Mouse (Mus musculus) gastrocnemius, postnatal 14 days (tissue): ENCODE results near the gene Abcc10. TPM values are rescaled to one million over a fixed set of nuclear protein-coding genes. Genes with fewer than 3 reads are reported as not detected.

Experiments
- DNase-seq: peaks from one replicate; pipeline ENCODE4 v3.0.0; 2021; ENCODE audit warnings: mixed read lengths
- intact Hi-C: fragments of 180-260 bp; cut with DNase I; formaldehyde crosslinking; loops from one replicate; pipeline ENCODE4 v1.15.1; 2025; ENCODE audit warnings: low total_unique reads
- total RNA-seq, 2 experiments: library from RNA; stranded (reverse); gene quantifications; 2 replicates each; pipeline ENCODE4 v1.2.3; 2021

Gene Abcc10
- total RNA-seq, 2 experiments from 2014 or later = 2.3 to 2.8 TPM

DNA sequence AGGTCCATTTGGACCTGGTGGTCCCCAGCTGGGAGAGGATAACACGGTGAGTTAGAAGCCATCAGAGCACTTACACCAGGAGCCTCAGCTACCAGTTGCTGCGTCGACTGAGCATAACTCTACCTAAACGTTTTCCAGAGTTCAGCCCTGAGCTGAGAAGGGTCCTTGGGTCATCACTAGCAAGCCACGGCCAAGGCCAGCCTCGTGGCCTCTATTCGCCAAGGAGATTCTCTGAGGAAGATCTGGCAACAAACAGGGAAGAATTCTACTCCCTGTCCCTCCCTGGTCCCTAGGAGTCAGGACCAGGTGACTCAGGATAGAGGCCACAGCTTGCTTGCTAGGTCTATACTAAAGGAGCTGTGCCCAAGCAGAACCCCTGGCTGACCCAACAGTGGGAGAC is 60.6 kb downstream of the Abcc10 start:
- no peak for DNase-seq
- intact Hi-C loops = loop anchor here (2.0 to 10.0 kb wide), 2 partner anchors 31 to 117 kb away; partner anchors contain the start of gene Zfp318

DNA sequence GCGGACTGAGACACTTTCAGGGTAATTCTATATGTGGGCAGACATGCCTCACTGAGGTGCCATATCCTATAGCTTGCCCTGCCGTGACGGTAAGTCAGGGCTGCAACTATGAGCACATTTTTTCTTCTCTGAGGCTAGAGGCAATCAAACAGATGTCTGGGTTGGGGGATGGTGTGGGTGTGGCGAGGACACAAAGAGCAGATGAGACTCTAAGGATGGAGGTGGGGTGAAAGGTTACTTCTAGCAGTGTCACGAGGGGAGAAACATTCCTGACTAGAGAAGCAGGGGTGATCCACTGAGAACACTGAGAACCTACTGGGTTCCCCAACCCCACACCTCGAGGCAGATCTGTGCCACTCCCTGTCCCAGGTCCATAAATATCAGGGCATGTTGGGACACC is 61.2 kb downstream of the Abcc10 start:
- DNase-seq = no peak
- intact Hi-C loops = loop anchor here (2.0 to 10.0 kb wide), 2 partner anchors 32 to 118 kb away; partner anchors contain the start of gene Zfp318

DNA sequence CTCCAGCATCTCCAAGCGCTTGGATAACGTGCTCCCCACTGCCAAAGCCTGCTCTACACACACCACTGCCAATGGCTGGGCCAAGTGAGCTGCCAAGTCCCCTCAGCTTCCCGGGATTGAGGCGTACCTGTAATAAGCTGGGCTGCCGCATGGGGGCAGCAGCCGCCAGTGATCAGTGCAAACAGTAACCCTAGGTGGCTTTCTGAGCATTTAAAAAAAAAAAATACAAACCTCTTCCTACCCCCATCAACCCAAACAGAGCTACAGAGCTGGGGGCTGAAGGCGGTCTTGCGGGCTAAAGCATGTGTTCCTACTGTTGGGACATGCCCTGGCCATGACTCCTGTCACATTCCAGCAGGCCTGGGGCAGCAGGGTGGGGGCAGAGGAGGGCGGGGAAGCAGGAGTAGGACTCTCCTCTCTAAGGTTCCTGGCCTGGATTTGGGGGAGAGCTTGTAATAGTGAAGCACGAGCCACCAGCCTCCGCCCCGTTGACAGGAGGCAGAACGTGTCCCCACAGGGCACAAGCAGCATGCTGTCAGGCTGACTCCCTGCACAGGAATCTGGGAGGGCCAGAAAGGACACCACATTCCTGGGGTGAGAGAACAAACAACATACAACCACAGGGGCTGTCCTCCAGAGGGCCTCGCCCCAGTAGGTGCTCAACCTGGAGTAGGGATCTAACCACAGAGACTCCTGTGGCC is 62.1 kb downstream of the Abcc10 start:
- peak; percentile 86 for DNase-seq
- intact Hi-C loops = loop anchor here (2.0 to 10.0 kb wide), 2 partner anchors 33 to 119 kb away; partner anchors contain the start of gene Zfp318

DNA sequence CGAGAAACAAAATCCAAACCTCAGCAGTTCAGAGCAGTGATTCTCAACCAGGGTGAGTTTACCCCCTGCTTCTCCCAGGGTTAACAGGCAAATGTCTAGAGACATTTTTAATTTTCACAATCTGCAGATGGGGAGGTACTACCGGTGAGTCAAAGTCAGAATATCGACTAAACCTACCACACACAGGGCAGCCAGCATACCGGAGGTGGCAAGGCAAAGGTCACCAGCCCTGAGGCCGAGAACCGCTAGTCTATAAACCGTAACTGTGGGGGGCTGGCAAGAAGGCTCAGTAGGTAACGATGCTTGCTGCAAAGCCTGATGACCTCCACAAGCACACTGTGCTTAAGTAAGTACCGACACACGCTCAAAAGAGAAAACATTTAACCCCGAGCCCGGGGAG is 62.6 kb downstream of the Abcc10 start:
- intact Hi-C loops = loop anchor here (10.0 kb wide), 1 partner anchor 119 kb away; the partner anchor contains the start of gene Zfp318
- no peak for DNase-seq

- no peak for DNase-seq
- intact Hi-C loops = loop anchor here (10.0 kb wide), 1 partner anchor 123 kb away; the partner anchor contains the start of gene Zfp318
Observed at GRCm38 (mm10) chr17:46262201-46262694, 65.9 kb downstream of the Abcc10 start.

GRCm38 (mm10) chr17:46259675-46260074 is 68.5 kb downstream of the Abcc10 start:
- no peak for DNase-seq
- intact Hi-C loops = loop anchor here (10.0 kb wide), 1 partner anchor 125 kb away; the partner anchor contains the start of gene Zfp318

GRCm38 (mm10) chr17:46258279-46259053 is 69.7 kb downstream of the Abcc10 start:
- intact Hi-C loops = no loop called here
- DNase-seq = no peak

DNA sequence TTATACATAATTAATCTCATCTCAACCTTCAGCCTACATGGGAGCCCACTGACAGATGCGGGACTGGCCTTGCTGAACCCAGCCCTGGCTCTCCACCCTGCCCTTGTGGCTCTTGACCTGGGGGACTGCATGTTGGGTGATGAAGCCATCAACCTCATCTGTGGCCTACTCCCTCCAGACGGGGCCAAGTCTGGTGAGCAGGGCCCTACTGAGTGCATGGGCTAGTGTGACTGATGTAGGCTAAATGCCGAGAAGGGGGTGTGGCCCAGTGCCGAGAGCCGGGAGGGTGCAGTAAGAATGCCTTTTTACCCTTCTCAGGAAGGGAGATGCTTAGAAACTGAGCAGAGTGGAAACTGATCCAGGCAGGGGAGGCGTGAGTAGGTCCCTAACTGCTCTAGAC is 73.0 kb downstream of the Abcc10 start:
- intact Hi-C loops = no loop called here
- DNase-seq = no peak

DNA sequence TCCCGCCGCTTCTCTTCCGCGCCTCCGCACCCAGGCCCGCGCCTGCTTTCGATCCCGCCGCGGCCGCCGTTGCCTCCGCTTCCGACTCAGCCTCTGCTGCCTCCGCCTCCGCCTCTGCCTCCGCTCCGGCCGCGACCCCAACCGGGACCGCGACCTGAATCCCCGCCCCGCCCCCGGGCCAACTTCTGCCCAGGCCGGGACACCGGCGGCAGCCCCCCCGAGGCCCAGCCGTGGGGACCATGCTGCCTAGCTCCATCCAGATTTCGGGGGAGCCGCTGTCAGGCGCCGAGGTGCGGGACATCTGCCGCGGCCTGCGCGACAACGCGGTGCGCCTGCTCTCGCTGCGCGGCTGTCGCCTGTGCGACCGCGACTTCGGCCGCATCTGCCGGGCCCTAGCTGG is 74.0 kb downstream of the Abcc10 start:
- intact Hi-C loops = no loop called here
- no peak for DNase-seq

DNA sequence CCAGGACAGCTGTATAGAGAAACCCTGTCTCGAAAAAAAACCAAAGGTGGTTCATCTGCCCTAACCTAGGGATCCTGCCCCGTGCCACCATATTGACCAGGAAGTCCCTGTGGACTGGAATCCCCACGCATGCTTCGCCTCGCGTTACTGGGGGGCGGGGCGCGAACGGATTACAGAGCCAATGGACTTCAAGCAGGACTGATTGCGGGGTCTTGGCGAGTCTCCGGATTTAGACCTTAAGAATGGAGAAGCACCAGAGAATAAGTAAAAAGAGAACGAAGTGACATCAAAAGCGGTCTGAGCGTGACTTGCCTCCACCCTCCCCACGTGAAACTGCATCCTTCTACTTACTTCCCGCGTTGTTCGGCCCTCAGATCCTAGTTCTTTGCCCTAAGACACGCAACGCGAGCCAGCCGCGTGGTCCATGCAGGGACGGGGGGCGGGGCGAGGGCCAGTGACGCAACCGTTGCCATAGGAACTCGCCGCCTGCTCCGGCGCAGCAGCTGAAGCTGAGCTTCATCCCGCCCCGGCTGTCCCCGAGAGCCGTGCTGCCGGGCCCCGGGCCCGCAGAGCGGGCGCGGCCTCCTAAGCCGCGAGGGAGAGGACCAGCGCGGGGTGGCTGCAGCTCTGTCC is 74.6 kb downstream of the Abcc10 start, which contains the start of gene Lrrc73:
Gene Lrrc73 (plus strand): TSS at position 80 of the 633 bp plus-strand sequence.
- intact Hi-C loops = no loop called here
- DNase-seq = peak; percentile 91

Other genes starting within 250 kb of the Abcc10 start
- 10 to 100 TPM; 61.3 to 61.8 TPM for gene Mrps18a, start 217.4 kb downstream of the Abcc10 start, total RNA-seq
- under 1 TPM; 0.43 to 0.66 TPM for gene Rsph9, start 184.1 kb downstream of the Abcc10 start, total RNA-seq
- gene Mad2l1bp, start 174.8 kb downstream of the Abcc10 start, total RNA-seq = 10 to 100 TPM; 14.6 to 15.6 TPM
- gene Gtpbp2, start 167.3 kb downstream of the Abcc10 start, total RNA-seq = 10 to 100 TPM; 45.4 to 56.3 TPM
- 10 to 100 TPM; 11.2 to 13.5 TPM for gene Polh, start 125.7 kb downstream of the Abcc10 start, total RNA-seq
- 10 to 100 TPM; 11.5 to 12.6 TPM for gene Xpo5, start 125.6 kb downstream of the Abcc10 start, total RNA-seq
- 10 to 100 TPM; 14.5 to 15.1 TPM for gene Polr1c, start 80.3 kb downstream of the Abcc10 start, total RNA-seq
- 10 to 100 TPM; 59.0 to 62.2 TPM for gene Yipf3, start 80.3 kb downstream of the Abcc10 start, total RNA-seq
- gene Lrrc73, start 74.8 kb downstream of the Abcc10 start, total RNA-seq = under 1 TPM; 0.29 to 0.84 TPM
- gene Tjap1, start 45.3 kb downstream of the Abcc10 start, total RNA-seq = 10 to 100 TPM; 34.9 to 42.0 TPM
- under 1 TPM; 0.35 to 0.59 TPM for gene Dlk2, start 30.9 kb downstream of the Abcc10 start, total RNA-seq
- 10 to 100 TPM; 12.8 to 13.6 TPM for gene Zfp318, start 55.4 kb upstream of the Abcc10 start, total RNA-seq
- 1 to 10 TPM in 1 of 2 experiments, under 1 TPM in 1; 0.78 to 1.7 TPM for gene Crip3, start 100.6 kb upstream of the Abcc10 start, total RNA-seq
- not detected for gene Slc22a7, start 110.1 kb upstream of the Abcc10 start, total RNA-seq
- gene Ttbk1, start 159.3 kb upstream of the Abcc10 start, total RNA-seq = 1 to 10 TPM; 3.3 to 4.6 TPM
- gene Dnph1, start 168.4 kb upstream of the Abcc10 start, total RNA-seq = 1 to 10 TPM; 4.8 to 6.3 TPM
- 10 to 100 TPM in 1 of 2 experiments, 1 to 10 TPM in 1; 9.5 to 11.9 TPM for gene Cul9, start 218.0 kb upstream of the Abcc10 start, total RNA-seq
- 10 to 100 TPM; 48.7 to 66.2 TPM for gene Srf, start 227.8 kb upstream of the Abcc10 start, total RNA-seq